Mouse (Mus musculus) thymus, postnatal 36 days (tissue): Measurements from ENCODE around the gene Olfr391-ps.

Experiments
- DNase-seq, 2 experiments: peaks; one replicate each; pipeline ENCODE4 v3.0.0; 2022; ENCODE audit warnings: mixed read lengths in 2 of 2

Gene Olfr391-ps

GRCm38 (mm10) chr11:73802952-73803351 lies at the start of gene Olfr391-ps:
Gene Olfr391-ps (minus strand): TSS chr11:73803052.
- no peak for DNase-seq

- no peak for DNase-seq
Measured at GRCm38 (mm10) chr11:73851354-73851753, 48.5 kb upstream of the Olfr391-ps start, which contains the start of gene Olfr393. Gene Olfr393 (minus strand): TSS chr11:73851454.

GRCm38 (mm10) chr11:73816949-73817348 lies 14.1 kb upstream of the Olfr391-ps start, which contains the start of gene Olfr392:
Gene Olfr392 (minus strand): TSS chr11:73817049.
- no peak for DNase-seq

GRCm38 (mm10) chr11:73782664-73783063 lies 20.2 kb downstream of the Olfr391-ps start, which contains the start of gene Olfr390:
Gene Olfr390 (plus strand): TSS chr11:73782964.
- no peak for DNase-seq

- no peak for DNase-seq
Measured at GRCm38 (mm10) chr11:73780613-73781012, 22.2 kb downstream of the Olfr391-ps start, which contains the start of gene Olfr389. Gene Olfr389 (minus strand): TSS chr11:73780713.

GRCm38 (mm10) chr11:73759115-73759514 lies 43.7 kb downstream of the Olfr391-ps start:
- DNase-seq, result no peak
